Mouse (Mus musculus) stomach, postnatal 0 days (tissue): Measurements from ENCODE around the gene Ralgapa2.

Experiments used
- CTCF ChIP-seq: IDR thresholded peaks from 2 replicates; pipeline ENCODE4 v1.5.1; 2016; ENCODE audit warnings: antibody characterized with exemption, low read depth, mild to moderate bottlenecking, moderate library complexity
- EP300 ChIP-seq: optimal IDR thresholded peaks from 2 replicates; pipeline ENCODE3; 2016; ENCODE audit warnings: antibody characterized with exemption

- TF ChIP-seq EP300 (no peak), CTCF (no peak)
Observed at GRCm38 (mm10) chr2:146287531-146287930, 224.6 kb downstream of the Ralgapa2 start.
